Mouse (Mus musculus) skeletal muscle tissue, adult 2 months (tissue): Measurements from ENCODE around the gene Unc13d.
"Not testable (repeated sequence)": the region's sequence is repeated elsewhere in the genome, so short reads cannot be mapped to it uniquely, and the experiment has no call there.

Source experiments
- DNase-seq: peaks from one replicate; pipeline ENCODE4 v3.0.0-alpha.2; 2012; ENCODE audit warnings: low read depth, low spot score

Unc13d gene

GRCm38 (mm10) chr11:116045173-116045572 is 32.6 kb downstream of the Unc13d start:
- DNase-seq = no peak

GRCm38 (mm10) chr11:116043286-116043685 is 34.5 kb downstream of the Unc13d start:
- no peak for DNase-seq

- no peak for DNase-seq
Measured at GRCm38 (mm10) chr11:116042372-116043138, 35.2 kb downstream of the Unc13d start.

- no peak for DNase-seq
Measured at GRCm38 (mm10) chr11:116041833-116042232, 35.9 kb downstream of the Unc13d start.

- DNase-seq = peak; percentile 31
Measured at GRCm38 (mm10) chr11:116040593-116040992, 37.2 kb downstream of the Unc13d start.

GRCm38 (mm10) chr11:116037826-116038225 is 39.9 kb downstream of the Unc13d start:
- DNase-seq = no peak

GRCm38 (mm10) chr11:116036671-116037070 is 41.1 kb downstream of the Unc13d start:
- DNase-seq = no peak

- no peak for DNase-seq
Measured at GRCm38 (mm10) chr11:116034584-116034983, 43.2 kb downstream of the Unc13d start.

- no peak for DNase-seq
Measured at GRCm38 (mm10) chr11:116030898-116031845, 46.6 kb downstream of the Unc13d start.

- peak; percentile 98 for DNase-seq
Measured at GRCm38 (mm10) chr11:116030088-116030897, 47.5 kb downstream of the Unc13d start, which contains the start of gene Unk. Gene Unk, plus strand, starts transcription at chr11:116030322.

GRCm38 (mm10) chr11:116029086-116029865 is 48.5 kb downstream of the Unc13d start:
- DNase-seq = no peak

- DNase-seq = no peak
Measured at GRCm38 (mm10) chr11:116028177-116028865, 49.4 kb downstream of the Unc13d start.

- no peak for DNase-seq
Measured at GRCm38 (mm10) chr11:116027756-116028155, 50.0 kb downstream of the Unc13d start, which contains the start of gene H3f3b. Gene H3f3b, minus strand, starts transcription at chr11:116027962.

- no peak for DNase-seq
Measured at GRCm38 (mm10) chr11:116025056-116025845, 52.5 kb downstream of the Unc13d start.

- peak; percentile 100 for DNase-seq
Measured at GRCm38 (mm10) chr11:116024356-116024808, 53.4 kb downstream of the Unc13d start.

- peak; percentile 78 for DNase-seq
Measured at GRCm38 (mm10) chr11:116023771-116024355, 53.9 kb downstream of the Unc13d start.

- not testable (repeated sequence) for DNase-seq
Measured at GRCm38 (mm10) chr11:116023074-116023770, 54.5 kb downstream of the Unc13d start.

GRCm38 (mm10) chr11:116022256-116022780 is 55.4 kb downstream of the Unc13d start:
- DNase-seq = no peak
